Mouse (Mus musculus) thymus, postnatal 10 days (tissue): ENCODE data around the gene Tgm4.

Experiments used
- DNase-seq, 2 experiments: peaks; one replicate each; pipeline ENCODE4 v3.0.0; 2021; ENCODE audit warnings: low spot score in 2 of 2

Gene Tgm4

GRCm38 (mm10) chr9:123107186-123107585 lies 72.7 kb downstream of the Tgm4 start:
- DNase-seq: no peak

- DNase-seq: no peak
Observed at GRCm38 (mm10) chr9:123109188-123109587, 74.7 kb downstream of the Tgm4 start.

DNA sequence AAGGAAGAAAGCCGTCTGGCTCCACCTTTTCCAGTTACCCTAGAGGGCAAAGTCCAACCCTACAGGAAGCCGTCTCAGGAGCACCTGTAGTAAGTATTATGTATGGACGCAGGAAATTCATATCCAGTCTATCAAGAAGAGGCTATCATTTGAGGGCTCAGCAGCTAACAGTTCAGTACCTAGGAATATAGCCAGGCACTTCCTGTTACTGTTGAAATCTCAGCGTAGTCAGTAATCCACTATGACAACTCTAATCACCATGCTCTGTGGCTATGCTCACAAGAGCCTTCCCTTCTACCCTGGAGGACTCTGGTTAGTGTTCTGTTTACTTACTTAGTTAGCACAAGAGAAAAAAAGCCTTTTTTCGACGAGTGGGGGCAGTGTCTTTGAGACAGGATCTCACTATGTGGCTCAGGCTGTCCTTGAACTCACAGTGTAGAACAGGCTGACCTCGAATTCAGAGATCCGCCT lies 77.3 kb downstream of the Tgm4 start:
- DNase-seq: no peak

GRCm38 (mm10) chr9:123112805-123113521 lies 78.4 kb downstream of the Tgm4 start, which contains the start of the genes Zdhhc3 and Exosc7:
Gene Zdhhc3, minus strand, starts transcription at chr9:123113205.
Gene Exosc7, plus strand, starts transcription at chr9:123113215.
- peak; percentile 73 to 82 for DNase-seq

- DNase-seq: no peak
Observed at GRCm38 (mm10) chr9:123113931-123114330, 79.4 kb downstream of the Tgm4 start.

DNA sequence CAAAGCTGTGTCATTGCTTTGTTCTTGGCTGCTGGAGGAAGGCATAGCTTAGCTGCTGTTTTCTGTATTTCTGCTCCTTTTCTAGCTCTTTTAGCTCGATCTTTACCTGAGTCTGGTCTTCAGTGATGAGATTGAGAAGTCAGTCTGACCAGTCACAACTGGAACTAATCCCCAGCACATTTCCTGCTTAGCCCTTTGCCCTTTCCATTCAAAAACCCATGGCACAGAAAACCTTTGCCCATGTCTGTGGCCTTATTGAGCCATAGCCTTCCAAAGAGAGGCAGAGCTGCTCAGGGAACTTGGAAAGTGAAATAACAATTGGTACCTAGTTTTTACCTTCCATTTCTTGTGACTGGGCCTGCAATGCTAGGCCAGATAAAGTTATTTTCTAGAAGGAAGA lies 81.0 kb downstream of the Tgm4 start:
- DNase-seq: no peak
